ENCODE assay signal across 23 mouse cellular contexts in the genomic region with DNA sequence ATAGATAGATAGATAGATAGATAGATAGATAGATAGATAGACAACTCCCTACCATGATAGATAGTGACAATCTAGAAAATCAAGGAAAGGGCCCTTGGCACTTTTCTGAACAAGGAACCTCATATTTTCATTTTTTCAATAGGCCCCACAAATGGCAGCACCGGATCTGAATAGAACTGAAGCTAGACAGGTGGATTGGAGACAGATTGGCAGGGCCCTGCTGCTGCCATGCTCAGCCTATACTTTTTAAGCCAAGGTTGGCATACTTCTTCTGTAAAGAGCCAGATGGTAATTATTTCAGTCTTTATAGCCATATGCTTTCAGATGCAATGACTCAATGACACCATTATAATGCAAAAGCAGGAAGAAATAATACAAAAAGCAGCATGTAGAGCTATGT. TPM values are rescaled to one million over a fixed set of nuclear protein-coding genes. Genes with fewer than 3 reads are reported as not detected.
A peak's percentile ranks its signal among the peaks of the same experiment; 100 is the strongest.
DNase-seq lines count a peak whose midpoint lies in the region; ATAC-seq lines count a peak whose summit lies in the region.
"Had no signal": no experiment of that assay in that cellular context is flagged by ENCODE, and none has a peak within 500 bp of the region (broad histone marks: within the 10 kb centered on the region; RNA-seq: fewer than 3 reads in every experiment).

No protein-coding gene starts in this region.

- no peak for ATAC-seq in intestine, embryonic 16.5 days

- no peak overlapping the region for H3K9ac ChIP-seq in intestine, embryonic 16.5 days (ENCODE audit: low read depth, low read length)
- H3K9ac ChIP-seq: heart, embryonic 13.5 days; neural tube, embryonic 13.5 days had no signal

- no peaks in the 10 kb centered on the region for H3K9me3 ChIP-seq in intestine, embryonic 16.5 days (ENCODE audit: control insufficient read depth, low read length)
- H3K9me3 ChIP-seq: heart, embryonic 13.5 days; limb, embryonic 10.5 days; neural tube, embryonic 13.5 days had no signal

- WGBS in intestine, embryonic 16.5 days = 89% methylated on average over 1 of the region's 1 CpGs

- no peaks in the 10 kb centered on the region for H3K36me3 ChIP-seq in intestine, embryonic 16.5 days (ENCODE audit: control insufficient read depth, insufficient read depth, low read length)
- H3K36me3 ChIP-seq: heart, embryonic 13.5 days; limb, embryonic 10.5 days; neural tube, embryonic 13.5 days had no signal

- peak; percentile 40 to 48 for DNase-seq in frontal cortex, adult 2 months (ENCODE audit: extremely low spot score in 1 of 2, low spot score in 1 of 2)
- no peak for DNase-seq in frontal cortex, postnatal 10 days (ENCODE audit: low spot score in 2 of 2)
- DNase-seq in cerebellum, adult 11 months = peak; percentile 27
- DNase-seq in cerebellum, adult 9-11 months = peak; percentile 71
- peak; percentile 39 for DNase-seq in layer of hippocampus, adult 9-10 months (ENCODE audit: low spot score)
- no peak for DNase-seq in urinary bladder, postnatal 10 days (ENCODE audit: low spot score)
- DNase-seq: adrenal gland, postnatal 25 days; gastrocnemius, adult 2 months; heart, adult 11 months; heart, postnatal 4 days; kidney, adult 2 months; kidney, postnatal 25 days; lung, adult 2 months; lung, postnatal 36 days; right cerebral cortex, postnatal 25 days had no signal

- H3K27ac ChIP-seq in intestine, embryonic 16.5 days (ENCODE audit: low read length) = no peak overlapping the region
- H3K27ac ChIP-seq: gastrocnemius, adult 2 months; heart, embryonic 13.5 days; limb, embryonic 10.5 days; neural tube, embryonic 13.5 days had no signal

- no peaks in the 10 kb centered on the region for H3K4me1 ChIP-seq in intestine, embryonic 16.5 days (ENCODE audit: control insufficient read depth, insufficient read depth, low read length)
- H3K4me1 ChIP-seq: heart, embryonic 13.5 days; limb, embryonic 10.5 days; neural tube, embryonic 13.5 days had no signal

- no peaks in the 10 kb centered on the region for H3K27me3 ChIP-seq in intestine, embryonic 16.5 days (replicated peaks; ENCODE audit: control insufficient read depth, insufficient read depth, low read length)
- H3K27me3 ChIP-seq: heart, embryonic 13.5 days; neural tube, embryonic 13.5 days had no signal

- no peak overlapping the region for H3K4me2 ChIP-seq in intestine, embryonic 16.5 days (ENCODE audit: low read depth, low read length)
- H3K4me2 ChIP-seq: heart, embryonic 13.5 days; liver, embryonic 11.5 days; midbrain, embryonic 11.5 days; neural tube, embryonic 13.5 days had no signal

- no peak overlapping the region for H3K4me3 ChIP-seq in intestine, embryonic 16.5 days (ENCODE audit: low read length)
- H3K4me3 ChIP-seq: gastrocnemius, adult 2 months; heart, embryonic 13.5 days; left cerebral cortex, adult 2 months; limb, embryonic 10.5 days; neural tube, embryonic 13.5 days had no signal

RNA-seq across cellular contexts. Expression of gene Isx, which starts 15.8 kb away (rescaled TPM):
- polyA plus RNA-seq in frontal cortex, adult 2 months (2012; rRNA removed) = not detected in 2 replicates
- polyA plus RNA-seq in intestine, embryonic 16.5 days (2015; fragmentation: Nextera tagmentation; extraction: Ambion mirVana) = 101 and 109 TPM in 2 replicates
- polyA plus RNA-seq: C2C12; heart, embryonic 13.5 days; kidney, adult 2 months; limb, embryonic 10.5 days; lung, adult 2 months; midbrain, embryonic 11.5 days; neural tube, embryonic 13.5 days had no signal

Comparison
In these comparisons a context has a peak if more than half of its experiments do, and no peak if none do; other contexts are left out.
1. DNase-seq: peak in frontal cortex, adult 2 months (2 of 2), cerebellum, adult 11 months (single experiment), cerebellum, adult 9-11 months (single experiment) and layer of hippocampus, adult 9-10 months (single experiment); none in frontal cortex, postnatal 10 days (0 of 2) and urinary bladder, postnatal 10 days (single experiment).
2. RNA of gene Isx, which starts 15.8 kb away (polyA plus RNA-seq): 101 to 109 TPM in intestine, embryonic 16.5 days; not detected in frontal cortex, adult 2 months; every median in the first group is over 10 times any median in the second.